Mouse (Mus musculus): ENCODE measurements around the gene Fat1. TPM values are rescaled to one million over a fixed set of nuclear protein-coding genes. Genes with fewer than 3 reads are reported as not detected.

Fat1 gene
- 8.6 and 9.4 TPM in 2 replicates for polyA plus RNA-seq (2015; fragmentation: Nextera tagmentation; extraction: Ambion mirVana)

DNA sequence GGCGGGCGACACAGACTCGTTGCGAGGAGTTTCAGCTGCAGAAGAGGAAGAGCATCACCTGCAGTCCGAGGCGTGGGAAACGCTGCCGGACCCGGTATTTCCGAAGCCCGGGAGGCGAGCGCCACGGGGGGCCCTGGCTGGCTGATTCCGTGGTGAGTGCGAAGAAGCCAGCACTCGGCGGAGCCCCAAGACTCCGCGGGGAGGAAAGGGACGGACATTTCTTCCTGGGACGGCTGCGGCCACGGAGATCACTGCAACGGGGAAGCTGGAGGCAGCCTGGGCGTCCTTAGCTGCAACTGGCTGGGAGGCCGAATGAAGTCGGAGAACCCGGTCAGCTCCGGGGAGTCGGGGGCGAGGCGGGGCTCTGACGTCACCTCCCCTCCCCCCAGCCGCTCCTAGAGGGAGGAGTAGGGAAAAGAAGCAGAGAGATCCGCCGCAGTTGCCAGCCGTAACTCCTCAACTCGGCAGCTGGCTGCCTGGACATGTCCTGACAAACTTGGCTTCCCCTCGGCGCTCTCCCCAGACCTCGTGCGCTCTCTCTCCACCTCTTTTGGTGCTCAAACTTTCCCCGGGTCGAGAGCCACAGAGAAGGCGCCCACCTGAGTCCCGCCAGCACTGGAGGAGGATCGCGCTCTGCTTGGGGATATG, at the start of gene Fat1:
Gene Fat1, plus strand, starts transcription at position 598 of the 648 bp plus-strand sequence.
- H3K27ac ChIP-seq (replicated peaks) = peak within 1 kb of the TSS; percentile 96
- peak within 1 kb of the TSS; percentile 78 for H3K4me3 ChIP-seq (ENCODE audit: low read depth, low read length)
- peak within 1 kb of the TSS; percentile 75 for H3K4me2 ChIP-seq (replicated peaks; ENCODE audit: low read depth)
- peak within 1 kb of the TSS; percentile 72 for H3K9ac ChIP-seq (ENCODE audit: low read length)
- peak; percentile 77 for TF ChIP-seq CTCF (IDR thresholded peaks at IDR 0.05; ENCODE audit: low read depth)
- TF ChIP-seq EP300 (optimal IDR thresholded peaks at IDR 0.05) = no peak
- under 1% methylated on average over 48 of the region's 49 CpGs for WGBS
- no peaks in the 10 kb centered on the region for H3K27me3 ChIP-seq (ENCODE audit: control insufficient read depth, insufficient read depth, low read length)
- no peaks in the 10 kb centered on the region for H3K36me3 ChIP-seq (ENCODE audit: control insufficient read depth, insufficient read depth, low read length)
- 0 out of 2 replicates have a peak, but pooled peaks cover 2% of the 10 kb centered on the region for H3K4me1 ChIP-seq (replicated peaks; ENCODE audit: control insufficient read depth, insufficient read depth)
- H3K9me3 ChIP-seq (ENCODE audit: control insufficient read depth, low read length) = no peaks in the 10 kb centered on the region
- ATAC-seq (ENCODE audit: low FRiP score, low TSS enrichment) = peak; percentile 84
- DNase-seq (ENCODE audit: low spot score) = peak; percentile 96

DNA sequence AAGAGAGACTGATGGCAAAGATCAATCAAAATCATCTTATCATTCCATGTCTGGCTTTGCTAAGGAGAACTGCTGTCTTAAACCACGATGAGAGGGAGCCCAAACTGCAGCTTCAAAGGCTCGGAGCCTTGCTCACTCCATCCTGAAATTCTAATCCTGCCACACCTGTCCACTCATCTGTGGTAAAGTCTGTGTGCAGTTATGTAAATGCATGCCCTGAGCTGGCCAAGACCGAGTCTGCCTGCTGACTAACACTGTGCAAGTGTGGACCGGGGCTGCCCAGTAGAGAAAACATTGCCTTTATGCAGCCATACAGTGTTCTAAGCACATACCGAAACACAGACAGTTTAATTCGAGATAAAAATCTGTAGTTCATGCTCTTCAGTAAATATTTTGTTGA, 40.6 kb upstream of the Fat1 start:
- no peak overlapping the region for H3K4me2 ChIP-seq (replicated peaks; ENCODE audit: low read depth)
- no peaks in the 10 kb centered on the region for H3K27me3 ChIP-seq (ENCODE audit: control insufficient read depth, insufficient read depth, low read length)
- 60% methylated on average over 6 of the region's 6 CpGs for WGBS
- DNase-seq (ENCODE audit: low spot score) = no peak
- H3K9me3 ChIP-seq (ENCODE audit: control insufficient read depth, low read length) = no peaks in the 10 kb centered on the region
- TF ChIP-seq EP300 (optimal IDR thresholded peaks at IDR 0.05) (no peak), CTCF (IDR thresholded peaks at IDR 0.05; ENCODE audit: low read depth) (no peak)
- H3K36me3 ChIP-seq (ENCODE audit: control insufficient read depth, insufficient read depth, low read length) = no peaks in the 10 kb centered on the region
- ATAC-seq (ENCODE audit: low FRiP score, low TSS enrichment) = no peak
- no peaks in the 10 kb centered on the region for H3K4me1 ChIP-seq (replicated peaks; ENCODE audit: control insufficient read depth, insufficient read depth)
- H3K4me3 ChIP-seq (ENCODE audit: low read depth, low read length) = no peak overlapping the region
- no peak overlapping the region for H3K9ac ChIP-seq (ENCODE audit: low read length)
- H3K27ac ChIP-seq (replicated peaks) = no peak overlapping the region

DNA sequence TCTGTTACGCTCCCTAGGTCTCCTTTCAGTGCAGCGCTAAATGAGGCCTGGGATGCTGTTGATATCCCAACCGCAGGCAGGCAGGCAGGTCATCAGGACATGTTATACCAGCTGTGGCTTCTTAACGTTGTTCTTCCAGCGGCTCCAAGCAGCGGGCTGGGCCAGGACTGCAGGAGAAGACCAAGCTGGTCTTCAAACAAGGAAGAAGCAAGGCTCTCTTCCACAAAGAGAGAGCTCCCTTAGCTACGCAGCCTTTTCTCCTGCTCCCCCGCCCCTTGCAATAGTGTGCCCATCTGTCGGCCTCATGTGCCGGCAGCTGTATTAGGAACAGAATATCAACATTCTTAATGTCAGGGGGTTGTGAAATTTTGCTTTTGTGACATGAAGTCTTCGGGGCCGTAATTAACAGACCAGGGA, 35.7 kb upstream of the Fat1 start:
- DNase-seq (ENCODE audit: low spot score) (no peak), ATAC-seq (ENCODE audit: low FRiP score, low TSS enrichment) (no peak; the same call in 1 of the 2 replicates)
- Histone ChIP-seq H3K4me3 (ENCODE audit: low read depth, low read length) (no peak overlapping the region), H3K9me3 (ENCODE audit: control insufficient read depth, low read length) (no peaks in the 10 kb centered on the region), H3K4me1 (replicated peaks; ENCODE audit: control insufficient read depth, insufficient read depth) (no peaks in the 10 kb centered on the region), H3K36me3 (ENCODE audit: control insufficient read depth, insufficient read depth, low read length) (no peaks in the 10 kb centered on the region), H3K9ac (ENCODE audit: low read length) (no peak overlapping the region), H3K27me3 (ENCODE audit: control insufficient read depth, insufficient read depth, low read length) (no peaks in the 10 kb centered on the region), H3K4me2 (replicated peaks; ENCODE audit: low read depth) (no peak overlapping the region), H3K27ac (replicated peaks) (no peak overlapping the region)
- no peak for TF ChIP-seq EP300 (optimal IDR thresholded peaks at IDR 0.05)
- no peak for TF ChIP-seq CTCF (IDR thresholded peaks at IDR 0.05; ENCODE audit: low read depth)
- 44% methylated on average over 12 of the region's 12 CpGs for WGBS

DNA sequence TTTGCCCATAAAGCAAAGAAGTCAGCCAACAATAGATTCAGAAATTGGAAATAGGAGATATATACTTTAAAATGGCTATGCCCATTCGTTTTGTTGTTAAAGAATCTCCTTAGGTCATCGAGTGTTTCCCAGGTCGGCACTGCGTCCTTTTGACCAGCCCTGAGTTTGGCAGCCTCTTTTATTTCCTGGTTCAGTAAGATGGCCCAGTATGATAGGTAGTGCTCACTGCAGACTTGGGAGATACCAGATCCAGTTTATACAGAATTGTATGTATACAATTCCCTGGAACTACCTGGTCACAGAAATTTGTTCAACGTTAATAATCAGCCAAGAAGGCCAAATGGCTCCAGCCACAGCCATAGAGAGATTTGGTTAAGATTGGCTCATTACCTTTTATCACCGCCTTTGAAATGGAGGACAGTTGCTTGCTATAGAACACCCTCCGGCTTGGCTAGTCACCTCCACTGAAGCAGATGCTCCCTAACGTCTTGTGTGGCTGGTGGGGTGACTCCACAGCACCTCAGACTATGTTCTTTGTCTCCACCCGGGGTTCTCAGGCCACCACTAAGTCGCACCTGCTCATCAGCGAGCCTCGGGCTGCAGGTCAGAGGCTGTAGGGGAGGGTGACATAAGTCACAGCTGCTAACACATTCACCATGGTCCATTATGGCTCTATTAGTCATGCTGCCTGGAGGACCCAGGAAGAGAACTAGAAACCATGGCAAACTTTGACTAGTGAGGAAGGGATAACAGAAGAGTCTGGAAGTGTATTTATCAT, 23.9 kb upstream of the Fat1 start:
- WGBS = 65% methylated on average over 12 of the region's 12 CpGs
- Histone ChIP-seq H3K9ac (ENCODE audit: low read length) (no peak overlapping the region), H3K36me3 (ENCODE audit: control insufficient read depth, insufficient read depth, low read length) (no peaks in the 10 kb centered on the region), H3K4me3 (ENCODE audit: low read depth, low read length) (no peak overlapping the region), H3K9me3 (ENCODE audit: control insufficient read depth, low read length) (no peaks in the 10 kb centered on the region), H3K4me2 (replicated peaks; ENCODE audit: low read depth) (no peak overlapping the region), H3K27ac (replicated peaks) (no peak overlapping the region), H3K4me1 (replicated peaks; ENCODE audit: control insufficient read depth, insufficient read depth) (no peaks in the 10 kb centered on the region), H3K27me3 (ENCODE audit: control insufficient read depth, insufficient read depth, low read length) (no peaks in the 10 kb centered on the region)
- TF ChIP-seq EP300 (optimal IDR thresholded peaks at IDR 0.05) = no peak
- TF ChIP-seq CTCF (IDR thresholded peaks at IDR 0.05; ENCODE audit: low read depth) = no peak
- peak; percentile 92 for ATAC-seq (ENCODE audit: low FRiP score, low TSS enrichment)
- DNase-seq (ENCODE audit: low spot score) = no peak

DNA sequence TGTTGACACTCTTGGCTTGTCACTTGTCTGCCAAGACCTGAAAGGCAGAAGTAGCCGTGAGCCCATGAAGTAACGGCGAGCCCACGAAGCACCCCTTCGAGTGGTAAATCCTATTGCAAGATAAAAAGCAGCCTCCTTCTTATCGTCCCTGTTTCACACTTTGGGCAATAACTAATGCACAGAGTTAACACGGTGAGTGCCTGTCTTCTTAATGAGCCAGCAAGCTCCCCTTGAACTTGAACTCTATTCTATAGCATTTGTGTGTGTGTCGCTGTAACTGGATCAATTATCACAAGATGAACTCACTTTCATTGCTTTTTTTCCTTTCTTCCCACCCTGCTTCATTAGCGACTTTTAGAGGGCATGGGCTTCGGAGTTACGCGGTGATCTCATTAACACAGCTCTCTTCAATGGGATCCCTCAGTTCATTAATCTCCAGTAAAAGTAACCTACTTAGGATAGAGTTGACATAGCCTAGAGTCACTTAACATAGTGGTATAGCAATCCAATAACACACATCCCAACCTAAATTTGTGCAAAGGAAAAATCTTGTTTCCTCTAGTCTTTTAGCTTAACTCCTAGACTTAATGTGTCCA, 15.7 kb upstream of the Fat1 start:
- ATAC-seq (ENCODE audit: low FRiP score, low TSS enrichment) = no peak
- H3K4me3 ChIP-seq (ENCODE audit: low read depth, low read length) = no peak overlapping the region
- no peaks in the 10 kb centered on the region for H3K9me3 ChIP-seq (ENCODE audit: control insufficient read depth, low read length)
- DNase-seq (ENCODE audit: low spot score) = no peak
- no peaks in the 10 kb centered on the region for H3K4me1 ChIP-seq (replicated peaks; ENCODE audit: control insufficient read depth, insufficient read depth)
- H3K36me3 ChIP-seq (ENCODE audit: control insufficient read depth, insufficient read depth, low read length) = no peaks in the 10 kb centered on the region
- H3K4me2 ChIP-seq (replicated peaks; ENCODE audit: low read depth) = no peak overlapping the region
- no peak overlapping the region for H3K27ac ChIP-seq (replicated peaks)
- H3K9ac ChIP-seq (ENCODE audit: low read length) = no peak overlapping the region
- WGBS = 92% methylated on average over 12 of the region's 12 CpGs
- TF ChIP-seq CTCF (IDR thresholded peaks at IDR 0.05; ENCODE audit: low read depth) (no peak), EP300 (optimal IDR thresholded peaks at IDR 0.05) (no peak)
- H3K27me3 ChIP-seq (ENCODE audit: control insufficient read depth, insufficient read depth, low read length) = no peaks in the 10 kb centered on the region

Data from stomach, postnatal 0 days (tissue).